Mouse (Mus musculus) olfactory bulb, adult 2 months (tissue): ENCODE results near the gene Cstf1. TPM values are rescaled to one million over a fixed set of nuclear protein-coding genes. Genes with fewer than 3 reads are reported as not detected.

Source experiments
- H3K27ac ChIP-seq: fragments of 200-500 bp; 2 replicates; pipeline ENCODE4 v1.5.1; 2012; ENCODE audit warnings: low read depth, low read length; ENCODE audit not compliant: insufficient read depth
- H3K4me1 ChIP-seq: fragments of 200-500 bp; 2 replicates; pipeline ENCODE4 v1.6.1; 2012; ENCODE audit warnings: low read length; ENCODE audit not compliant: control insufficient read depth, insufficient read depth
- H3K4me3 ChIP-seq: fragments of 200-500 bp; 2 replicates; pipeline ENCODE4 v1.5.1; 2012; ENCODE audit warnings: mild to moderate bottlenecking, low read depth, low read length, moderate library complexity; ENCODE audit not compliant: insufficient read depth
- CTCF ChIP-seq: fragments of 200-500 bp; IDR thresholded peaks from 2 replicates; pipeline ENCODE4 v1.5.1; 2012; ENCODE audit warnings: low read depth, mild to moderate bottlenecking, low read length, moderate library complexity; ENCODE audit not compliant: insufficient read depth
- POLR2A ChIP-seq: fragments of 200-500 bp; IDR thresholded peaks from 2 replicates; pipeline ENCODE4 v1.6.1; 2012; ENCODE audit warnings: mild to moderate bottlenecking, low read depth, low read length, moderate library complexity; ENCODE audit not compliant: insufficient read depth
- WGBS: fragments of 180-500 bp; shearing (Covaris S2); methylation state at CpG from one replicate; pipeline ENCODE4 v1.1.7; 2018; 5-methylcytosine and 5-hydroxymethylcytosine counted together
- polyA plus RNA-seq: library from polyadenylated mRNA; stranded (reverse); fragments of >200 nt; gene quantifications from 2 replicates; pipeline ENCODE4 v1.2.4, GENCODE M21; 2012; ENCODE audit warnings: low replicate concordance; ENCODE audit not compliant: missing spikeins, insufficient read depth, insufficient read length

Cstf1 gene
- polyA plus RNA-seq, 1 experiment = not detected

DNA sequence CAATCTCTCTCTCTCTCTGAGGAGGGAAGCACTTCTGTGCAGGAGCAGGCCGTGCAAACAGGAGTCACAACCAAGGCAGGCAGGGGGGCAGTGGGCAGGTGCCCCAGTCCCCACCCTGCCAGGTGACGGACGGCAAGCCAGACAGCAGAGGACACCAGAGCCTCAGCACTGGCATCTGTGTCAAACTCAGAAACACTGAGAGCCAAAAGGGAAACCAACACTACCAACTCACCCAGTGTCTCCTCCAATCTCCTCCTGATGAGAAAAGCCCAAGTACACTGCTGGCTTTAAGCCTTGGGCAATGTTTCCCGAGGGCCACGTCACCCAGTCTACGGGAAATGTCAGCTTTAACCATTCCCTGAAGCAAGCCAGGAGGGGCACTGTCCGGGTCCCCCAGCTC lies 7.3 kb upstream of the Cstf1 start:
- no peak for TF ChIP-seq CTCF
- no peak for TF ChIP-seq POLR2A
- WGBS = 88% methylated on average over 7 of the region's 7 CpGs
- Histone ChIP-seq H3K4me3 (no peak overlapping the region), H3K27ac (no peak overlapping the region), H3K4me1 (no peaks in the 10 kb centered on the region)

GRCm38 (mm10) chr2:172371258-172371657 lies 777 bp downstream of the Cstf1 start:
- peaks cover 4% of the 10 kb centered on the region for H3K4me1 ChIP-seq
- H3K4me3 ChIP-seq = peak overlapping the region; percentile 90
- under 1% methylated on average over 11 of the region's 11 CpGs for WGBS
- no peak overlapping the region for H3K27ac ChIP-seq
- TF ChIP-seq POLR2A (no peak), CTCF (no peak)

GRCm38 (mm10) chr2:172376551-172376950 lies 6.1 kb downstream of the Cstf1 start:
- TF ChIP-seq POLR2A = no peak
- no peak for TF ChIP-seq CTCF
- 92% methylated on average over 4 of the region's 4 CpGs for WGBS
- Histone ChIP-seq H3K4me3 (no peak overlapping the region), H3K27ac (no peak overlapping the region), H3K4me1 (0 out of 2 replicates have a peak, but pooled peaks cover 3% of the 10 kb centered on the region)

- Histone ChIP-seq H3K4me3 (no peak overlapping the region), H3K4me1 (0 out of 2 replicates have a peak, but pooled peaks cover 3% of the 10 kb centered on the region), H3K27ac (no peak overlapping the region)
- TF ChIP-seq POLR2A = no peak
- no peak for TF ChIP-seq CTCF
- WGBS = 66% methylated on average over 5 of the region's 5 CpGs
Observed at GRCm38 (mm10) chr2:172376999-172377515, 6.6 kb downstream of the Cstf1 start.

GRCm38 (mm10) chr2:172378332-172378731 lies 7.9 kb downstream of the Cstf1 start:
- TF ChIP-seq POLR2A (no peak), CTCF (0 out of 2 replicates have a peak, but pooled peaks have one; percentile 31)
- Histone ChIP-seq H3K27ac (no peak overlapping the region), H3K4me1 (0 out of 2 replicates have a peak, but pooled peaks cover 3% of the 10 kb centered on the region), H3K4me3 (no peak overlapping the region)
- WGBS = 64% methylated on average over 7 of the region's 7 CpGs

DNA sequence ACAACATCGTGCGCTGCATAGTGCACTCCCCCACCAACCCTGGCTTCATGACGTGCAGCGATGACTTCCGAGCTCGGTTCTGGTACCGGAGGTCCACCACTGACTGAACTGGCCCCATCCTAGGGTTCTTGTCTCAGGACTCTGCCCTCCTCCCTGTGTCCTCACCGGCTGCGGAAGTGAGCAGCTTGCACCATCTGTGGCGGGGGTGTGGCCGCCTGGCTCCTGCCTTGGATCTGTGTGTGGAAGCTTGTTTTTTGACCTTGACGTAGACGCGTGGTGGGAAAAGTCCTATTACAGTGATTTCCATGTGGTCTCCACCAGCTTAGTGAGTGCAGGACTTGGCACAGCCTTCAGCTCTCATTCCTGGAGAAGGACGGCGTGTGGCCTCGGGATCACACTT lies 10.0 kb downstream of the Cstf1 start:
- no peak overlapping the region for H3K27ac ChIP-seq
- TF ChIP-seq POLR2A (no peak), CTCF (no peak)
- WGBS = 93% methylated on average over 17 of the region's 17 CpGs
- H3K4me1 ChIP-seq = 0 out of 2 replicates have a peak, but pooled peaks cover 3% of the 10 kb centered on the region
- no peak overlapping the region for H3K4me3 ChIP-seq

DNA sequence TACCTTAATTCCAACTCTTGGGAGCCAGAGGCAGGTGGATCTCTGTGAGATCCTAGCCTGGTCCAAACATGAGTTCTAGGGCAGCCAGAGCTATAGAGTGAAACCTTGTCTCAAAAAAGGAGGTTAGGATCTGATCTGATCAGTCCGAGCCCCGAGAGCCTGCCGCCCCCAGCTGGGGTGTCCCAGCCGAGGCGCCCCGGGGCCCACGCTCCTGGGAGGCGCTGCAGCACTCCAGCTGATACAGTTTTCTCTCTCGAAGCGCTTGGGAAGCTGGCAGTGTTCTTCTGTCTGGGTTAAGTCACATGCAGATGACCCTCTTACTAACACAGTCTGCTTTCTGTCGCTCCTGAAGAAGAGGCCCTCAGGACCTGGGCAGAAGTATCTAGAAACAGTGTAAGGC lies 10.9 kb downstream of the Cstf1 start:
- Histone ChIP-seq H3K4me3 (no peak overlapping the region), H3K4me1 (0 out of 2 replicates have a peak, but pooled peaks cover 3% of the 10 kb centered on the region), H3K27ac (no peak overlapping the region)
- TF ChIP-seq CTCF = no peak
- TF ChIP-seq POLR2A = no peak
- 93% methylated on average over 11 of the region's 11 CpGs for WGBS

GRCm38 (mm10) chr2:172381898-172382297 lies 11.4 kb downstream of the Cstf1 start:
- no peak for TF ChIP-seq CTCF
- no peak for TF ChIP-seq POLR2A
- 82% methylated on average over 12 of the region's 12 CpGs for WGBS
- H3K4me1 ChIP-seq = 0 out of 2 replicates have a peak, but pooled peaks cover 3% of the 10 kb centered on the region
- no peak overlapping the region for H3K4me3 ChIP-seq
- no peak overlapping the region for H3K27ac ChIP-seq

DNA sequence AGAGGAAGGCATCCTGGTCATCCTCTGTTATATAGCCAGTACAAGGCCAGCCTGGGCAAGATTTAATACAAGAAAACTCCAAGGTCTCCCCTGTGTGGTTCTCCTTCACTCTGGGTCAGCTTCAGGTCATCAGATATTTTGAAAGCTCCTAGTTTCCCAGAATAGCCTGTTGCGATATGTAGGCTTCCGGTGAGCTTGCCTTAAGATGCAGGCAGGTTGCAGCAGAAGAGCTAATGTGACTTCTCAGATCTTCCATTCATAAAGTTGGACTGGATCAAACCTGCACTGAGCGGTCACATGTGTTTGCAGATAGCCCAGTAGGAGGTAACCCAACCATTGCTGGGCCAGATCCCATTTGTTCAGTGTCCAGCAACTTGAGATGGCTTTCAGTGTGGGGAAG lies 14.2 kb downstream of the Cstf1 start:
- Histone ChIP-seq H3K27ac (no peak overlapping the region), H3K4me3 (no peak overlapping the region), H3K4me1 (no peaks in the 10 kb centered on the region)
- 90% methylated on average over 3 of the region's 3 CpGs for WGBS
- TF ChIP-seq CTCF = no peak
- TF ChIP-seq POLR2A = no peak
